Mouse (Mus musculus): Measurements from ENCODE around the gene Esrrg. TPM values are rescaled to one million over a fixed set of nuclear protein-coding genes. Genes with fewer than 3 reads are reported as not detected.

Esrrg gene
- polyA plus RNA-seq, 1 experiment = 1.0 TPM

- WGBS = 79% methylated on average over 6 of the region's 6 CpGs
- no peaks in the 10 kb centered on the region for H3K4me1 ChIP-seq (replicated peaks; ENCODE audit: control insufficient read depth, insufficient read depth, low read length)
Observed at GRCm38 (mm10) chr1:187872744-187873143, 264.2 kb downstream of the Esrrg start.

DNA sequence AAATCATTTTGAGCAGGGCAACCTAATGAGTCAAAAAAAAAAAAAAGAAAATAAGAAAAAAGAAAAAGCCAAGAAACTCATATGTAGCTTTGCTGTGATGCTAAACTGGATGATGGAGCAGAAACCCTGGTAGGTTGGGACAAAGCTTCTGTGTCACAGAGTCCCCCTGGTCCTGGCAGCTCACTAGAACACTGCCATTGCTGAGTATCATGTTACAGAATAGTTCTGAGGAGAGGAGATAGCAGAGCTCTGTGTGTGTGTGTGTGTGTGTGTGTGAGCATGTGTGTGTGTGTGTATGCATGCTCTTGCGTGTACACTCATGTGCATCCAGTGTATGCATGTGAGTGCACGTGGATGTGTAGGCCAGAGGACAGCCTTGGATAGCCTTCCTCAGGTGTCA, 265.2 kb downstream of the Esrrg start:
- Histone ChIP-seq H3K27me3 (ENCODE audit: control insufficient read depth, insufficient read depth, low read length) (no peaks in the 10 kb centered on the region), H3K36me3 (ENCODE audit: control insufficient read depth, insufficient read depth, low read length) (no peaks in the 10 kb centered on the region), H3K27ac (ENCODE audit: control insufficient read depth, insufficient read depth, low read length) (no peak overlapping the region), H3K4me1 (replicated peaks; ENCODE audit: control insufficient read depth, insufficient read depth, low read length) (no peaks in the 10 kb centered on the region), H3K4me3 (ENCODE audit: control insufficient read depth, insufficient read depth, low read length) (no peak overlapping the region)
- no peak for DNase-seq
- WGBS = 85% methylated on average over 2 of the region's 2 CpGs
- TF ChIP-seq CTCF (IDR thresholded peaks at IDR 0.05; ENCODE audit: borderline replicate concordance, control insufficient read depth, extremely low read depth, insufficient read depth, low read length, poor library complexity) (no peak), POLR2A (IDR thresholded peaks at IDR 0.05; ENCODE audit: control insufficient read depth, extremely low read depth, insufficient read depth, low read length, poor library complexity) (no peak)

More at GRCm38 (mm10) chr1:187872744-187873143, 264.2 kb downstream of the Esrrg start:
- Histone ChIP-seq H3K27ac (ENCODE audit: control insufficient read depth, insufficient read depth, low read length) (no peak overlapping the region), H3K4me3 (ENCODE audit: control insufficient read depth, insufficient read depth, low read length) (no peak overlapping the region), H3K27me3 (ENCODE audit: control insufficient read depth, insufficient read depth, low read length) (no peaks in the 10 kb centered on the region), H3K36me3 (ENCODE audit: control insufficient read depth, insufficient read depth, low read length) (no peaks in the 10 kb centered on the region)
- no peak for TF ChIP-seq POLR2A (IDR thresholded peaks at IDR 0.05; ENCODE audit: control insufficient read depth, extremely low read depth, insufficient read depth, low read length, poor library complexity)
- no peak for TF ChIP-seq CTCF (IDR thresholded peaks at IDR 0.05; ENCODE audit: borderline replicate concordance, control insufficient read depth, extremely low read depth, insufficient read depth, low read length, poor library complexity)
- DNase-seq = no peak

- no peaks in the 10 kb centered on the region for H3K4me1 ChIP-seq (replicated peaks; ENCODE audit: control insufficient read depth, insufficient read depth, low read length)
- H3K27me3 ChIP-seq (ENCODE audit: control insufficient read depth, insufficient read depth, low read length) = no peaks in the 10 kb centered on the region
- DNase-seq = no peak
- H3K27ac ChIP-seq (ENCODE audit: control insufficient read depth, insufficient read depth, low read length) = no peak overlapping the region
- 88% methylated on average over 6 of the region's 6 CpGs for WGBS
- TF ChIP-seq CTCF (IDR thresholded peaks at IDR 0.05; ENCODE audit: borderline replicate concordance, control insufficient read depth, extremely low read depth, insufficient read depth, low read length, poor library complexity) = no peak
- TF ChIP-seq POLR2A (IDR thresholded peaks at IDR 0.05; ENCODE audit: control insufficient read depth, extremely low read depth, insufficient read depth, low read length, poor library complexity) = no peak
- H3K36me3 ChIP-seq (ENCODE audit: control insufficient read depth, insufficient read depth, low read length) = no peaks in the 10 kb centered on the region
- no peak overlapping the region for H3K4me3 ChIP-seq (ENCODE audit: control insufficient read depth, insufficient read depth, low read length)
Observed at GRCm38 (mm10) chr1:187887270-187887669, 278.7 kb downstream of the Esrrg start.

GRCm38 (mm10) chr1:187888142-187888541, 279.6 kb downstream of the Esrrg start:
- Histone ChIP-seq H3K27me3 (ENCODE audit: control insufficient read depth, insufficient read depth, low read length) (no peaks in the 10 kb centered on the region), H3K27ac (ENCODE audit: control insufficient read depth, insufficient read depth, low read length) (no peak overlapping the region), H3K4me1 (replicated peaks; ENCODE audit: control insufficient read depth, insufficient read depth, low read length) (no peaks in the 10 kb centered on the region), H3K36me3 (ENCODE audit: control insufficient read depth, insufficient read depth, low read length) (no peaks in the 10 kb centered on the region), H3K4me3 (ENCODE audit: control insufficient read depth, insufficient read depth, low read length) (no peak overlapping the region)
- TF ChIP-seq POLR2A (IDR thresholded peaks at IDR 0.05; ENCODE audit: control insufficient read depth, extremely low read depth, insufficient read depth, low read length, poor library complexity) = no peak
- DNase-seq = no peak
- 89% methylated on average over 8 of the region's 8 CpGs for WGBS

- TF ChIP-seq CTCF (IDR thresholded peaks at IDR 0.05; ENCODE audit: borderline replicate concordance, control insufficient read depth, extremely low read depth, insufficient read depth, low read length, poor library complexity) = no peak
- no peak for TF ChIP-seq POLR2A (IDR thresholded peaks at IDR 0.05; ENCODE audit: control insufficient read depth, extremely low read depth, insufficient read depth, low read length, poor library complexity)
- WGBS = 98% methylated on average over 4 of the region's 4 CpGs
- H3K4me3 ChIP-seq (ENCODE audit: control insufficient read depth, insufficient read depth, low read length) = no peak overlapping the region
- no peaks in the 10 kb centered on the region for H3K4me1 ChIP-seq (replicated peaks; ENCODE audit: control insufficient read depth, insufficient read depth, low read length)
- H3K36me3 ChIP-seq (ENCODE audit: control insufficient read depth, insufficient read depth, low read length) = no peaks in the 10 kb centered on the region
- no peaks in the 10 kb centered on the region for H3K27me3 ChIP-seq (ENCODE audit: control insufficient read depth, insufficient read depth, low read length)
- DNase-seq = no peak
- H3K27ac ChIP-seq (ENCODE audit: control insufficient read depth, insufficient read depth, low read length) = no peak overlapping the region
Observed at GRCm38 (mm10) chr1:187889096-187889495, 280.5 kb downstream of the Esrrg start.

DNA sequence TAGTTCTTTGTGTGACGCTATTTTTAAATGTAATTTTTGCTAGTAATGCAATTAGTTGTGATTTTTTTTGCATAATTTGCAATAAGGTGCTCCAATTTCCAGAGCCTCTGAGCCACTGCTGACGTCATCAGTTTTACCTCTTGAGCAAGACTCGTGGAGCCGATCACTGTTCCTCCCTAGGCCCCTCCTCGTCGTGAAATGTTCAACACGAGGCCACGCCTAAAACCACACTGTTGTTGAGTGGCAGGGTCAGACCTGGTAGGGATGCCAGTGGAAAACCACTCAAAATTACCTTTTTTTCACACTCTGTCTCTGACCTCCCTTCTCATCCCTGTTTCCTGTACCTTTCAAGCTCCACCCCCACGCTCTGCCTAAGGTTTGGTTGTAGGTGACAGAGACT, 282.7 kb downstream of the Esrrg start:
- H3K36me3 ChIP-seq (ENCODE audit: control insufficient read depth, insufficient read depth, low read length) = no peaks in the 10 kb centered on the region
- 73% methylated on average over 9 of the region's 9 CpGs for WGBS
- no peaks in the 10 kb centered on the region for H3K4me1 ChIP-seq (replicated peaks; ENCODE audit: control insufficient read depth, insufficient read depth, low read length)
- no peak overlapping the region for H3K27ac ChIP-seq (ENCODE audit: control insufficient read depth, insufficient read depth, low read length)
- DNase-seq = no peak
- no peaks in the 10 kb centered on the region for H3K27me3 ChIP-seq (ENCODE audit: control insufficient read depth, insufficient read depth, low read length)
- no peak overlapping the region for H3K4me3 ChIP-seq (ENCODE audit: control insufficient read depth, insufficient read depth, low read length)
- TF ChIP-seq POLR2A (IDR thresholded peaks at IDR 0.05; ENCODE audit: control insufficient read depth, extremely low read depth, insufficient read depth, low read length, poor library complexity) (no peak), CTCF (IDR thresholded peaks at IDR 0.05; ENCODE audit: borderline replicate concordance, control insufficient read depth, extremely low read depth, insufficient read depth, low read length, poor library complexity) (no peak)

- no peak for TF ChIP-seq CTCF (IDR thresholded peaks at IDR 0.05; ENCODE audit: borderline replicate concordance, control insufficient read depth, extremely low read depth, insufficient read depth, low read length, poor library complexity)
- no peak for TF ChIP-seq POLR2A (IDR thresholded peaks at IDR 0.05; ENCODE audit: control insufficient read depth, extremely low read depth, insufficient read depth, low read length, poor library complexity)
- Histone ChIP-seq H3K36me3 (ENCODE audit: control insufficient read depth, insufficient read depth, low read length) (no peaks in the 10 kb centered on the region), H3K4me3 (ENCODE audit: control insufficient read depth, insufficient read depth, low read length) (no peak overlapping the region), H3K27ac (ENCODE audit: control insufficient read depth, insufficient read depth, low read length) (no peak overlapping the region), H3K27me3 (ENCODE audit: control insufficient read depth, insufficient read depth, low read length) (no peaks in the 10 kb centered on the region), H3K4me1 (replicated peaks; ENCODE audit: control insufficient read depth, insufficient read depth, low read length) (no peaks in the 10 kb centered on the region)
- 100% methylated on average over 1 of the region's 1 CpGs for WGBS
- no peak for DNase-seq
Observed at GRCm38 (mm10) chr1:187895459-187895858, 286.9 kb downstream of the Esrrg start.
